Mouse (Mus musculus) liver, embryonic 12.5 days (tissue): ENCODE data around the gene Gpr156. TPM values are rescaled to one million over a fixed set of nuclear protein-coding genes. Genes with fewer than 3 reads are reported as not detected.

Source experiments
- polyA plus RNA-seq: library from polyadenylated mRNA; unstranded; fragments of >200 nt; fragmentation: Nextera tagmentation; extraction: Ambion mirVana; gene quantifications from 2 replicates; pipeline ENCODE4 v1.2.1, GENCODE M21; 2016

Gpr156 gene
- polyA plus RNA-seq, 1 experiment from 2014 or later = not detected

Other genes starting within 250 kb of the Gpr156 start
- 44.7 and 54.2 TPM in 2 replicates for gene Fstl1, start 139.6 kb upstream of the Gpr156 start, polyA plus RNA-seq
- not detected in 2 replicates for gene Gm36028, start 55.4 kb upstream of the Gpr156 start, polyA plus RNA-seq
- gene Lrrc58, start 48.1 kb upstream of the Gpr156 start, polyA plus RNA-seq = 22.0 and 22.2 TPM in 2 replicates
- 17.4 and 18.1 TPM in 2 replicates for gene Gsk3b, start 172.5 kb downstream of the Gpr156 start, polyA plus RNA-seq